Mouse (Mus musculus): Measurements from ENCODE around the gene Pink1.

Pink1 gene

DNA sequence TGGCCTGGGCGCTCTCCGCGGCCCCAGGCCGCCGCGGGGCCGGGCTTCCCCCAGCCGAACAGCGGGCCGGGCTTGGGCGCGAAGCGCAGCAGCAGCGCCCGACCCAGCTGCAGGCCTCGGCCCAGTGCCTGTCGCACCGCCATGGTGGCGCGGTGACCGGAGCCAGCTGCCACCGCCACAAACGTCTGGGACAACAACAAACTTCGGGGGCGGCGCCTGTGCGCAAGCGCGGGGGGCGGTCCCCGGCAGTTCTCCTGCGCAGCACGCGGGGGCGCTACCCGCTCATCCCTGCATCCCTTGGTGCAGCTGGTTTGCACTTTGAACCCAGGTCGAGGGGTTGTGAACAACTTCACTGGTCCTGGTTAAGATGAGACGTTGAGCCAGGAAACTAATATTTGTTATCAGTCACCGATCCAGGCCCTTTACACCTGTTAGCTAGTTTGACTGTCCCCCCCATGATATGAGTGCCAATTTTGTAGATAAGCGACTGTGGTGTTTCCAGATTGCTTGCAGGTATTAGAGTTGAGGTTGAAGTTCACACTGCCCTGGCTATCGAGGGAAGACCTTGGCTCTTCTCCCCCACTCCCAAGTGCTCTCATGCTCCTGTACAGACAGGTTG lies at the start of gene Pink1:
Gene Pink1 (minus strand): TSS at position 231 of the 619 bp plus-strand sequence.
- CTCF ChIA-PET: no interaction called here

DNA sequence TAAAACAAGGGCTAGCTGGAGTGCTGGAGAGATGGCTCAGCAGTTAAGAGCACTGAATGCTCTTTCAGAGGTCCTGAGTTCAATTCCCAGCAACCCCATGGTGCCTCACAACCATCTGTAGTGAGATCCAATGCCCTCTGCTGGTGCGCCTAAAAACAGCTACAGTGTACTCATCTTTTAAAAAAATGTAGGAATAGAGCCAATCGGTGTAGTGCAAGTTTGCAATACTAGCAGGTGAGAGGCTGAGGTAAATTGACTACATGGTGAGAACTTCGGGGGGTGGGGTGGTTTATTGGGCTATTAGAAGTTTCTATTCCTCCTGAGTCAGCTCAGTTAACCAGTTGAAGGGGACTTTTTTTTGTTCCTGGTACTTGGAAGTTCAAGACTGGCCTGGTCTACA lies 49.0 kb upstream of the Pink1 start:
- CTCF ChIA-PET: no interaction called here

DNA sequence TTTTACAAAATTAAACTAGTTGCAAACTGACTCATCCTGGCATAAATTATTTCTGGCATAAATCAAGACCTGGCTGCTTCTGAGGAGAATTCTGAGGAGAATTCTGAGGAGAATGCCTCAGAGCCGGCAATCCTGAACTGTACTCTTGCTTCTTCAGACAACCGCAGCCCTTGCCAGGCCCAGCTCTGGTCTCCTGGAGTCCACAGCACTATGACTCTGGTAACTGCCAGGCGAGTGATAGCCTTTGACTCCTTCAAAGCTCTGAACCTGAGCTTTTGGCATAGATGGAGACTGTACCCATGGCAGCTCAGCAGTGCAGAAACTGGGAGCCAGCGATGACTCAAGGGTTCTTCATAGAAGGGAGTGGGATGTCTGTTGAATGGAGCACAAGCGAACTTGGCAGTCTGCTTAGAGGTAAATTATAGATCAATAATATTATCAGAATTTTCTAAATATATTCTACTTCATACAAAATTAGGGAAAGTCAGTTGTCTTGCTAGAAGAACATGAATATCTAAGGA lies 44.9 kb upstream of the Pink1 start:
- CTCF ChIA-PET: no interaction called here

DNA sequence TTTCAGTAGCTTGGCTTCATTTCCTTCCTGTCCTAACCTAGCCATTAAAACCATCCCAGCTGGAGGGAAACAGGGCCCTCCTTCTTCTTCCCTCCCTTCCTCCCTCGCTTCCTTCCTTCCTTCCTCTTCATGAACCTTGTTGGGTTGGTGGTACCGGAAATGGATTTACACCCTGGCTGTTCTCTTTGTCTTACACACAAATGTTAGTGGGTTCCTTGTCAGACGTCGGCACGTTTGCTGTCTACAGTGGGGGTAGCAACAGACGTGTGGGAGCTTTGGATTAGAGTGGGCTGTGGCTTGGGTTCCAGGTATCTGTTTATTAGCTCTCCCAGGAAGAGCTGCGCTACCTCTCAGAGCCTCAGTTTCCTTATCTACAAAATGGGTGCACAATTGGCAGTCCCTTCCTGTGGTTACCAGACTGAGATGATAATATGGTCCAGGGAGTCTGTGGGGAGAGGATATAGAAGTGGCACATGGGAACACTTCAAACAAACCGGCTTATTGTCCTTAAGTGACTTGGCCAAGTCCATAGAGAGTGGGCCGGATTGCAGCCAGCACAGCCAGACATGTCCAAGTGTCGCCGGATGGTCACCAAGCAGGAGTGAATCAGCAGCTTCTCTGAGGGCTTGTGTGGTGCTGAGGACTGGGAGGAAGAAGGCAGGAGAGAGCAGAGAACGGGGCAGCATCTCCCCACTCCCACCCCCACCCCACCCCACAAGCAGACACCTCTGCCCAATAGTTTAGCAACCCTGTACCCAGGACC lies 42.6 kb upstream of the Pink1 start:
- CTCF ChIA-PET: interaction anchor here (0.6 kb wide), 1 partner anchor 318 kb away, joined by 7 read pairs; no protein-coding TSS in a partner anchor

DNA sequence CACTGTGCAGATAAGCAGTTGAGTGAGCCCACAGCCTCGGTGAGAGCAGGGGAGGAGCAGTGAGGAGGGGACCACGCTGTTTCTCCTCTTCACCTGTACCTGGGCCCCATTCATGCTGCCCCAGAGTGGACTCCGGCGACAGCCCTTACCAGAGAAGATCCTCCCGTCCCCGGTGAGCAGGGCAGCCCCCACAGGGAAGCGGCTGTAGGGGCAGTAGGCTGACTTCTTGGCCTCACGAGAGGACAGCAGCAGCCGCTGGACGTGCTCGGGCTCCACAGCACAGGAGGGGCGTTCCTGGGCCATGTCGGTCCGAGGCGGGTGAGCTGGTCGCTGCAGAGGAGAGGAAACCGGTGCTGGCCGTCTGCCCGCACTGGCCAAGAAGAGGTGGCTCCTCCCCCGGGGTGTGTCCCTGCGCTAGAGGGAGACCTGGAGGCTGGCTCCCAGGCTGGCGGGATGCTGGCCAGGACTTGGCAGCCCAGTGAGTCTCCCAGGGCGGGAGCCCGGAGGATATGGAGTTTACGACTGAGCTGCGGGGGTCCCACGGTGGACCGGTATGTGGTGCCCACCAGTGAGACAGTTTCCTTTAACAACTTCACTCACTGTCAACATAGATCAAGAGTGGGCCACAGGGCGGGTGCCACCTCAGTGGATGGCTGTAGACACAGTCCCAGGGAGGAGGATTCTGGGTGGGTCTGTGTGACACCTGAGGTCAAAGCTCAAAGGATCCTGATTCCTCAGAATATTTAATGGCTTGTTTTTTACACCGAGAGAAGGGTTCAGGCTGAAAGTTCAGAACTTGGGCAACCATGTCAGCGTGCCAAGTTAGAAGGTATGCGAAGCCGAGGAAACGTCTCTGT lies 41.8 kb upstream of the Pink1 start, which contains the start of gene Cda:
Gene Cda (minus strand): TSS at position 352 of the 857 bp plus-strand sequence.
- CTCF ChIA-PET: no interaction called here

DNA sequence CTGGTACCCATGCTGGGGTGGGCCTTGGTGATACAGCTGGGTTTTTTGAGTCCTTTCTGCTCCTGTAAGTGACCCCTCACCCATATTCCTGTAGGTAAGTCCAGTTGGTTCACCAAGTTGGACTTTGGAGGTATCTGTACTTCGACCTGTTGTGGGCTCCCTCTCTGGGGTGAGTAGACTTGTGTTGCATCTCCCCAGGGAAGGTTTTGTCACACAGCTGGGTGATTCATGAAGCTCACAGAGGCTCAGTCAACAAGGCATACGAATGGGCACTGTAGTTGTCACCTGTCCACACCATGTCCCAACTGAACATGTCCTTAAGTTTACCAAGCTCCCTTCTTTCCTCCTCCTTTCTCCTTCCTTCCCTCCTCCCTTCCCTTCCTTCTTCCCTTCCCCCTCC lies 40.5 kb upstream of the Pink1 start:
- CTCF ChIA-PET: no interaction called here

DNA sequence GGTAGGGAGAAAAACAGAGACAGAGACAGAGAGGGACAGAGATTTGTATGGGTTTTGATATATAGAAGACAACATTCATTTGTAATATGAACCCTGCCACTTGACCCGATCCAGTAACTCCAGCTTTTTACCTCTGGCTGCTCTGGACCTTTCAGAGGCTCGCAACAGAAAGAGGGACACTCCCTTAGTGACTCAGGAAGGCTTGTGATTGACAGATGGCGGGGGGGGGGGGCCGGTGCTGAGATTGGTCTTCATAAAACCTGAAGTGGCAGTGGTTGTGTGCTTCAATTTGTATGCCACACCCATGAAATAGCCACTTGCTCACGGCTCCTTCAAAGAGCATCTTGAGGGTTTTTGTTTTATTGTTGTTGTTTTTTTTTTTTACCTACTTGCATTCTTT lies 37.4 kb upstream of the Pink1 start:
- CTCF ChIA-PET: interaction anchor here (0.6 kb wide), 1 partner anchor 425 kb away, joined by 3 read pairs; no protein-coding TSS in a partner anchor

DNA sequence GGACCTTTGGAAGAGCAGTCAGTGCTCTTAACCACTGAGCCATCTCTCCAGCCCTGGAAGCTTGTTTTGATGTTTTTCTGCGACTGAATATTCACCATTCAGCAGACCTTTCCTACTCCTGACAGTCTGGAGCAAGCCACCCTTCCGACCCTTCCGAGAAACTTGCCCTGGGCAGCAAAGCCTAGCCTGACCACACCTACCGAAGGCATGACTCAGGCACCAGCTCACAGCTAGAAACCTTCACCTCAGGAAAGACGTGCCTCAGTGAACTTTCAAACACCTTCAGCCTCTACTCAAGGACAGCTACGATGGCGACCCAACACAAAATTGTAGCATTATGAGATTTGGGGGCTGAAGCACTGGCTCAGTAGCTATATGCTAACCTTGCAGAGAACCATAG lies 36.8 kb upstream of the Pink1 start:
- CTCF ChIA-PET: interaction anchor here (0.6 kb wide), 1 partner anchor 424 kb away, joined by 3 read pairs; no protein-coding TSS in a partner anchor

DNA sequence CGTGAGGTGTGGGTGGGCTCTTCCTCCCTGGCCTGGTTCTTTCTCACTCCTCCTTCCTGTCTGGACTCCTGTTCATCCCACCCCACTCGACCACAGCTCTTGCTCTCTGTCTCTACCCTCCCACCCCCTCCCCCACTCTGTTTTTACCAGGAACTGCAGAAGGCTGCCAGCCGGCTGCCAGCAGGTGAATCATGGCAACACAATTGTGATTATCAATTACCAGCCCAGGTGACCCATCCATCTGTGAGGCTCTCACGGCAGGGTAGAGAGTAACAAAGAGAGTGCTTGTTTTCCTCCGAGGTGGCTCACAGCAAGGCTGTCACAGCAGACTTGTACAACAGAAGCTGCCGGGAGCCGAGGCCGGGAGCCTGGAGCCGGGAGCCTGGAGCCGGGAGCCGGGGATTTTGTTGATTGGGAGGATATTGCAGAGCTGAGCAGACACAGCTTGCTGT lies 35.3 kb upstream of the Pink1 start:
- CTCF ChIA-PET: no interaction called here

DNA sequence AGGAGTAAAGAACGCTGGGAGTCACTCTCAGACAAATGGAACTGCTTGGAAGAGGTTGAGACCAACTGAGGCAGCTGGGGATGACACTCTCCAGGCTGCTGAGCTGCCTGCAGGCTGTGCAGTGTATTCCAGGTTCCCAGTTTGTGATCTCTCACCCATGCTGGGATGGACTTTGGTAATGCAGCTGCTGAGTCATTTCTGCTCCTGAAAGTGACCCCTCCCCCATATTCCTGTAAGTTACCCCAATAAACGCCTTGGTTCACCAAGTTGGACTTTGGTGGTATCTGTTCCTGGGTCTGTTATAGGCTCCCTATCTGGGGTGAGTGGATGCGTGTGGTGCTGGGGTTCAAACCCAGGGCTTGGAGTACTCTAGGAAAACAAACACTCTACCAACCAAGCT lies 32.1 kb upstream of the Pink1 start:
- CTCF ChIA-PET: no interaction called here

DNA sequence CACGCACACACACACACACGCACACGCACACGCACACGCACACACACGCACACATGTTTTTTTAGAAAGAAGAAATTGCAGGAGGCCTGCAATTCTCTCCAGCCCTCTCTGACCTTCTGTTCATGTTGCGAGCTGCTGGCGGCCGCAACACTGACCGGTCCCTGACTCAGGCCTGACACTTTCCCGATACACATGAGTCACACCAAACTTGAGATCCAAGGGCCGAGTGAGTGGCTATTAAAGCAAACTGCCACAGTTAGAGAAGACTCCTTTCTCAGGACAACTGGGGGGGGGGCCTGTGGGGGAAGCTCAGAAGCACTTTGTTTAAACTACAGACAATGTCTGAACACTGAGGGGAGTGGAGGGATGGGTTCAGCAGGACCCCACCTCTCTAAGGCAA lies 30.4 kb upstream of the Pink1 start:
- CTCF ChIA-PET: no interaction called here

DNA sequence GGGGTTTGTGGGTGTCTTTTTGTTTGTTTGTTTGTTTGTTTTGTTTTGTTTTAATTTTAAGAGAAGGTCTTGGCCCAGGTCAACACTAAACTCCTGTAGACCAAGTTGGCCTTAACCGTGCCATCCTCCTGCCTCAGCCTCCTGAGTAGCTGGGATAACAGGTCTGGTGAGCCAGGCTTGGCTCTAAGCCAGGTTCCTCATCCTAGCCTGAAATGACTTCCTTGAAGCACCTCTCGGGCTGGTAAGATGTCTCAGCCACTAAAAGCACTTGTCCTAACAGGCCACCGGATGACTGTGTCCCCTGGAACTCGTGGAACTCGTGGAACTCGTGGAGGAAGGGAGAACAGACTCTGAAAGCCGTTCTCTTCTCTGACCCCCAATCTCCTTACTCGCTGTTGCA lies 30.0 kb upstream of the Pink1 start:
- CTCF ChIA-PET: no interaction called here

DNA sequence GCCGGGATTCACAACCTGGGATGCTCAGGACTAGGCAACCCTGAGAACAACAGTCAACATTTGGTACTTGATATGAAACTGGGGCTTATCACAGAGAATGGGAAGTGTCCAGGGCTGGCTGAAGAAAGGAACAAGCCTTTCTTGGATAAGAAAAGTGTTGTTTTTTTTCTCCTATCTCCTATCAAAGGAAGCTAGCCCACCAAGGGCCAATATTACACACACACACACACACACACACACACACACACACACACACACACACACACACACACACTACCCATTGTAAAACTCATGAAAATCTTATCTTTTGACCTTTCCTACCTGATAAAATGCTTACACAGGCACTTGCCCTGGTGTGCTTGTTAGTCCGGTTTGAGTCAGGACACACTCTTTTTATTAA lies 29.4 kb upstream of the Pink1 start:
- CTCF ChIA-PET: no interaction called here

DNA sequence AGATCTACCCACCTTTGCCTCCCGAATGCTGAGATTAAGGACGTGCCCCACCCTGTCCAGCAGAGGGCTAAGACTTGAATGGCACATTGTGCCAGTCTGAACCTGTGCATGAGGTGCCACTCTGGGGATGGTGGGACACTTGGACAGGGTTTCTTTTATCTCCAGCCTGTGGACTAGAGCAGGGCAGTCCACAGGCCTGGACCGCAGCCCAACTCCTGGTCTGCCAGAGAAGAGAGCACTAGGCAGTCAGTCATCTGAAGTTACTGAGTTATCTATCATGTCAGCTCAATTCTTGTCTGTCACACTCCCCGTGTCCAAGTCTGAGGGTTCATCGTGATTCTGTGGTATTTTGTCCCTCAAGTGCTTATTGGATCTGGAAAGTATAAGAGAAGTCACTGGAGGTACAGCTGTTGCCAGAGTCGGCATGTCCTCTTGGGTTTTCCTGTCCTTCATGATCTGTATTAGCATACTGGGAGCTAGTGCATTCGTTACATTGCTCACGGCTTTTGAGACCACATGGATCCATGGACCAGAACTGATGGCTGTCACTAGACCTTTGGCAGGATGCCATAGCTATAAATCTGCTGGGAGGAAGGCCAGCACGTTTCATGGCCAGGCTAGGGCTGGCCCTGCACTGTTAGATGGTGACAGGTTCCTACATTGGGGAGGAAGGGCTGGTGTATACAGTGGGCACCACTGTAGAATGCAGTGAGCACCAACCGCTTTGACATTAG lies 27.5 kb upstream of the Pink1 start:
- CTCF ChIA-PET: no interaction called here

DNA sequence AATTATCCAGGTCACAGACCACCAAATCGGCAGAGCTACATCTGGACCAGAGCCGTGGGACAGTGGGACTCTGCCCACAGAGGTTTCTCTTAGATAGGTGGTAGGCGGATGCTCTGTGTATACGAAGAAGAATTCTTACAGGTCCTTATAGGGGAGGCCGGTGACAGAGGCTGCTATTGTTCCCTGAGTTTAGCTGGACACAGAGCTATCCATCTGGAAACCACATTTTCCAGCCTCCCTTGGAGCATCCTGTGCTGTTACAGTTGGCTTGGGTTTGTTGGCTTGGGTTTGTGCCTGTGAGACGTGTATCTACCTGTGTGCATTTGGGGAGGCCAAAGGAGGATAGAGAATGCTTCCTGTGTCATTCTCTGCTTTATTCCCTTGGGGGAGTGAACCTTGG lies 26.6 kb upstream of the Pink1 start:
- CTCF ChIA-PET: no interaction called here

DNA sequence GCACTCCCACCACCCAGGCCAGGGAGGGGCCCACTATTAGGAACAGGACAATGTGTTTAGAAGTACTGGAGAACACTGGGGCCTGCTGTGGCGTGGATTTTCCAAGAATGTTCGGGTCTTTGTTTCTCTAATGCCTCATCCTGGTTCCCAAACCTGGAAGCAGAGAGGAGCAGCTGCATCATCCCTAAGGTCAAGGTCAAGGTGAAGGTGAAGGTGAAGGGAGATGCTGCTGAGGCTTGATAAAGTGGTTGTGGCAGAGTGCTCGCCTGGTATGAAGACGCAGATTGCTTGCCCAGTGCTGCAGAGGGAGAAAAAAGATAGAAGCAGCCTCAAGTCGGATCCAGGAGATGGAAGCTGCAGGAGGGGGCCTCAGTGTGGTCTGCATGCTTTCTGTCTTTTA lies 25.7 kb upstream of the Pink1 start:
- CTCF ChIA-PET: no interaction called here

DNA sequence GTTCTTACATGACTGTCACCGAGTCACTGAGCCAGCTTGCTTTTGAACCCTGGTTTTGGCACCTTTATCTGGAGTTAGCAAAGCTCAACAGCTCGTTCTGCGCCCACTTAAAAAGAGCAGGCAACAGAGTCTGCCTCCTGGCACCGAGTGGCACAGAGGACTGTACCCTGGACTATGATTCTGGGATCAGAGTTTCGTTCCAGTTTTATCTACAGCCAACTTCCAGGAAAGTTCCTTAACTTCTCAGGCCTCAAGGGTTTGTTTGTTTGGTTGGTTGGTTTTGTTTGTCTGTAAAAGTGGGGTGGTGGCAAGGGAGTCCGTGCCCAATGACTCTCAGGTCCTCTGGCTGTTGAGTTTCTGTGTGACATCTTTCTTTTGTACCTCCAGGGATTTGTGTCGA lies 22.6 kb upstream of the Pink1 start:
- CTCF ChIA-PET: no interaction called here

DNA sequence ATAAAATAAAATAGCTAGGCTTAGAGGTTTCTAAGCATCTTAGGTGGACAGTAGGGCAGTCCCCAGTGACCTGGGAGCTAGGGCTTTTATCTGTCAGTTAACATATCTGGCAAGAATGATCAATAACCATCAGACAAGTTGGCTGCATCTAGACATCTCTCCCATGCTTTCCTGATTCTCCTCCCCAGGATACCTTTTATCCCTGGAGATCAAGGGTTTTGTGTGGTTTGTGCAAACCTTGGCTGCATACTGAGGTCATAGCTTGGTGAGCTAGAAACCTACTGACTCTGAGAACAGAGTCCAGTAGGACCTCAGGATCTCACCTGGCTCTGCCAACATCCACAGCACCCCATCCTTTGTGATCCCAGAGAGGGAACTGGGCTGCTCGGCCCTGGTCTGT lies 21.2 kb upstream of the Pink1 start:
- CTCF ChIA-PET: no interaction called here

DNA sequence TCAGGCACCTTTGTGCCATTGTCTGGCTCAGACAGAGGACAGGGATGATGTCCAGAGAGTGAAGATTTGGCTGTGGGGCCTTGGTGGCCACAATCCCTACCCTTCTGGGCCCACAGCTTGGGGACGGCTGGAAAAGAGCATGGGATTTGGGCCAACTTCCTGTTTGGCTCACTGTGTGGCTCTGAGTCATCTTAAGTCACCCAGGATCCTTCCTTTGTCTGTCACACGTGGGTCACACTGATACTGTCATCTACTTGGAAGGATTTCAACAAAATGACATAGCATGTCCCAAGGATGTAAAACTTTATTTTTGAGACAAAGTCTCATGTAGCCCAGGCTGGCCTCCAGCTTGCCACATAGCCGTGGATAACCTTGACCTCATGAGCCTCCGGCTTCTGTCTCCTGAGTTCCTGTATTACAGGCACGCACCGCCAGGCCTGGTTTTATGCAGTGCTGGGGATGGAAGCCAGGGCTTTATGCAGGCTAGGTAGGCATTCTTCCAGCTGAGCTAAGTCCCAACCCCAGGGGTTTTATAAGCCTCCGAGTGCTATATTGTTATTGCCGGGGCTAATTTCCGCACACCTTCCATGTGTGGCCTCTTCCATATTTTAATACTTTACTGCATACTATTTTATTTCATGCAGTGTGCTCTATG lies 18.9 kb upstream of the Pink1 start:
- CTCF ChIA-PET: no interaction called here

DNA sequence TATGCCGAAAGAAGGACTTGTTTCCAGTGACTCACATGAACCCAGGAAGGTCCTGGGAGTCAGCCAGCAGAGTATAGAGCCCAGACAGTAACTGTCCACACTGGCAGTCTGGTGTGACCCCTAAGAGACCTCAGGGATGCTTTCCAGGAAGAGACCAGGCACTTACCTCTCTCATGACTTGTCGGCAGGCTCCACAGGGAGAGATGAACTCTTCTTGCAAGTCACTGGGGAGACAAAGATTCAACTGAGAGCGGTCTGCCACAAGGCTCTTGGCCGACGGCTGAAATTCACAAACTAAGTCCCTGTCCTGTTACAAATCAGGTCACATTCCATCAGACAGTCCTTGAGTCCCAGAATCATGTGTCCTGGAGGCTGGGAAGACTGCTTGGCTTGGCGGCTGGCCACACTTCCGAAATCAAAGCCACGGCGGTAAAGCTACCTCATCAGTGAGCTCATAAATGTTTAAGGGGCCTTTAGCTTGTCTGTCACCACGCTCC lies 17.3 kb upstream of the Pink1 start:
- CTCF ChIA-PET: no interaction called here

DNA sequence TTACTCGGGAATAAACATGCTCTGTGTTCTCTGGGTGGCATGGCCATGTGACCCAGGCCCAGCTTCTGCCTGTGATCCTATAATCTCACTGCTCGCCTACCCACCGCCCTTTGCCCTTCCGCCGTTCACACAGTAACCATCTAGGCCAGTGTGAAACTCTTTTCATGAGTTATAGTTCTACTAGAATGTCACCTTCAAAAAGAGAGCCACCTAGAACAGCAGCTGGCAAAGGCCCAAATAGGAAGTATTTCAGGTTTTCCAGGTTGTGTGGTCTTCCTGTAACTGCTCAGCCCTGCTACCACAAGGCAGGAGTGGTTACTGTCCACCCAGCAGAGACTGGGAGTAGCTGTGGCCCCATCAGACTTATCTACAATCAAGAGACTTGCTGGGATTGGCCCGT lies 16.7 kb upstream of the Pink1 start:
- CTCF ChIA-PET: no interaction called here

Data from spleen, embryonic (tissue).